Mouse (Mus musculus) cerebellum, adult 11-12 months (tissue): ENCODE results near the gene Zfp985.
"Not testable (repeated sequence)": the region's sequence is repeated elsewhere in the genome, so short reads cannot be mapped to it uniquely, and the experiment has no call there.

ENCODE experiments used
- DNase-seq: peaks from one replicate; pipeline ENCODE4 v3.0.0; 2022

Gene Zfp985

DNA sequence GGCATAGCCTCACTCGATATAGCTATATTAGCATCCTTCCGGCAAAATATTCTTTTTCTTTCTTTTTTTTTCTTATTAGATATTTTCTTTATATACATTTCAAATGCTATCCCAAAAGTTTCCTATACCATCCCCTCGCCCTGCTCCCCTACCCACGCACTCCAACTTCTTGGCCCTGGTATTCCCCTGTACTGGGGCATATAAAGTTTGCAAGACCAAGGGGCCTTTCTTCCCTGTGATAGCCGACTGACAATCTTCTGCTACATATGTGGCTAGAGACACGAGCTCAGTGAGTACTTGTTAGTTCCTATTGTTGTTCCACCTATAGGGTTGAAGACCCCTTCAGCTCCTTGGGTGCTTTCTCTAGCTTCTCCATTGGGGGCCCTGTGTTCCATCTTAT lies 53.4 kb downstream of the Zfp985 start:
- DNase-seq, result not testable (repeated sequence)

GRCm38 (mm10) chr4:147633818-147634262 lies 80.8 kb downstream of the Zfp985 start:
- DNase-seq, result not testable (repeated sequence)
